Mouse (Mus musculus): ENCODE data around the gene Bcl2l10. TPM values are rescaled to one million over a fixed set of nuclear protein-coding genes. Genes with fewer than 3 reads are reported as not detected.
A peak's percentile ranks its signal among the peaks of the same experiment; 100 is the strongest.

The Bcl2l10 gene
- not detected for total RNA-seq (2021)
- long read RNA-seq, experiment 1: 0 reads
- long read RNA-seq, experiment 2: 0 reads

DNA sequence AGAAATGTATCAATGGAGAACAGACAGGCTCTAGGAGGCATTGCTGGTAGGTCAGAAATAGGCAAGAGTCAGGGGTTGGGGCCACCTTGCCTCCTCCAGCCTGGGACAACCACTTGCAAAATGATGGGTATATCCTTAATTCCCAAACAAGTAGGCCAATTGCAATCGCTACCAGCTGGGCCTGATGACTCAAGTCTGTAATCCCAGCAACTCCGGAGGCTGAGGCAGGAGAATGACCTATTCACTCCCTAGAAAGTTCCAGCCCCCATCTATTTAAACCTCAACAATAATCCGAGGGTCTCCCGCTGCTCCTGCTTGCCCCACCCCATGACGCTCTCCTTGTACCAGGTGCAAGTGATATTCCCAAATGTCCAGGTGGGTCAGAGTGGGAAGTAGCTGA is at the start of gene Bcl2l10:
Bcl2l10 (plus strand) TSS at position 301 of the 400 bp plus-strand sequence.
- intact Hi-C loops (cut with DNase I): no loop called here
- DNase-seq: no peak

DNA sequence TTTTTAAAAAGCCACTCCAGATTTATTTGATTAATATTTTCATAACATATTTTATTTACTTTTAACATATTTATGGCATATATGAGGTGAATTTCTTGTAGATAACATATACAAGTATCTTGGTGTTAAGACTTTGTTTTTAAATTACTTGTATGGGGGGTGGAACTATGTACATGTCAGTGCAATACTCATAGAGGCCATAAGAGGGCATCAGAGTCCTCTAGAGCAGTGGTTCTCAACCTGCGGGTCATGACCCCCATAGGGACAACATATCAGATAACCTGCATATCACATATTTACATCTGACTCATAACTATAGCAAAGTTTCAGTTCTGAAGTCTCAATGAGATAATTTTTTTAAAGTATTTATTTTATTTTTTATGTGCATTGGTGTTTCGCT is 48.2 kb upstream of the Bcl2l10 start:
- DNase-seq: no peak
- intact Hi-C loops (cut with DNase I): no loop called here

DNA sequence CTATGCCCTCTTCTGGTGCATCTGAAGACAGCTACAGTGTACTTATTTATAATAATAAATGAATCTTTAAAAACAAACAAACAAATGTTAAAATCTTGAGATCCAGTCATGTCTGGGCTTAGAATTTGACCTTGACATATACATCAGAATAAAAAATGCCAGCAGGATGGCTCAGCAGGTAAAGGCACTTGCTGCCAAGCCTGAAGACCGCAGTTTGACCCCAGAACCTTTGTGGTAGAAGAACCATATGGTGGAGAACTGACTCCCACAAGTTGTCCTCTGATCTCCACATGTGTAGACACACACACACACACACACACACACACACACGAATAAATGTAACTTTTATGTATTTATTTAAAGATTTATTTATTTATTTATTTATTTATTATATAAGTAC is 44.5 kb upstream of the Bcl2l10 start:
- DNase-seq: no peak
- intact Hi-C loops (cut with DNase I): no loop called here

DNA sequence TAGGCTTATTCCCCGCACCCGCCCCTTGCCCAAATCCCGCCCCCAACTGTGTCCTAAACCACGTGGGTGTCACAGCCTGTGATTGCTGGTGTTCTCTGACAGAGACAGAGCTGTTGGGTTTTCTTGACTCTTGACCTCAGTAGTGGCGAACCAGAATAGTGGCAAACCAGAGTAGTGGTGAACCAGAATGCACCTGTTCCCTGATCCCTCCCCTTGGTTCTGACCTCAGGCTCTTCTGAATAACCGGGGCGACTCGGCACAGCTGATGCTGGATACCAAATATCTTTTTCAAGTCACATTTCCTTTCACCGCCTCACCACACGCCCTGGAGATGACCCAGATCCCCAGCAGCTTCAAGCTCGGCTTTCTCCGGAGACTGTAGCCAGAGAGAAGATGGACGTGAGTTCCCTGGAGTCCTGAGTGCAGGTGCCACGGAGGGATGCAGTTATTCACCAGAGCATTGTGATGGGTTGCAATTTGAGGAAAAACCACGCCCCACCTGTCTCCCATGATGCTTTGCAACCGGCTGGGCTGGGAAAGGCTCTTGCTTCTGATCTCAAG is 43.8 kb upstream of the Bcl2l10 start:
- intact Hi-C loops (cut with DNase I): no loop called here
- no peak for DNase-seq

DNA sequence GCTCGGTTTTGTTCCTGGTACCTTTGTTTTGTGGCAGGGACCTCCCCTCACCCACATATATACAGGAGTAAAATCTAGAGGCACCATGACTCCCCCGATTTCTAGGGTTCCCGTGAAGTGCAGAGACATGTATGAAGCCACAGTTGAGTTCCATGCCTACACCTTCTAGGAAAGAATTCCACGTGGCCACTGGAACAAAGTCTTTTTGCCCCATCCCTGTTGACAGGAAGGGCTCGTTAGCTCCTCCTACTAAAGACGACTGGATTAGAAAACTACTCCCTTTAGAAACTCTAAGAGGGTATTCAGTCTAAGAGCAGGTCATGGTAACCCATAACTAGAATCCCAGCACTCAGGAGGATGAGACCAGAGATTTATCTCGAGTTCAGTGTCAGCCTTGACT is 43.3 kb upstream of the Bcl2l10 start:
- DNase-seq: no peak
- intact Hi-C loops (cut with DNase I): no loop called here

DNA sequence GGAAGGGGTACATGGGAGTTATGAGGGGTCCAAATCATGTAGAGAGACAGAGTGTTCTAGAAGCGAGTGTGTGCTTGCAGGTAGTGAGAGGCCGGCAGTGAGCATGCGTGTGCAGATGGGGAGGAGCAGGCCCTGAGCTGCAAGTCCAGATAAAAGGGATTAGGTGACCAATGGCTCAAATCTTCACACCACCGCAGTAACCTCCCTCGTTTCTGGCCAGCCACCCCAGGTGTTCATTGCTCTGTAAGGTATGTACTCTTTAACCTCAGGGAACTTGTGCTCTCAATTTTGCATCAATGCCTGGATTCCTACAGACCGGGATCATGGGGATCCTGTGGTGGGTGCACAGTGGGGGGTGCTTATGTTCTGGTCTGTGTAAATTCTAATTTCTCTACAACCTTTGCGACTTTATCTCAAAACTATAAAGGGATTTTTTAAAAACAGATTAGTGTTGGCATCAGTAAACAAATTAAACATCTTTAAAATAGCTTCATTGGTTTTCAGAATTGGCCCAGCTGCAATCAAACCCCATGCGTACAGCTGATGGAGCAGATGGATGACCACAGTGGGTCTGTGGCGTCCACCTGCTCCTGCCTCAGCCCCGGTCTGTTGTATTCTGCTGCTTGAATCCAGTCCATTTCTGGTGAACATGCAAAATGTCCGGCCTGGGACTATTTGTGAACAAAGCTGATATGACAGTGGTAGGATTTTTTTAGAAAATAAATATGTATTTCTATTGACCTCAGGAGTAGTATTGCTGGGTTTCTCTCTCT is 41.2 kb upstream of the Bcl2l10 start, which contains the start of gene Gnb5:
Gnb5 (plus strand) TSS at position 163 of the 773 bp plus-strand sequence.
- intact Hi-C loops (cut with DNase I): no loop called here
- no peak for DNase-seq

DNA sequence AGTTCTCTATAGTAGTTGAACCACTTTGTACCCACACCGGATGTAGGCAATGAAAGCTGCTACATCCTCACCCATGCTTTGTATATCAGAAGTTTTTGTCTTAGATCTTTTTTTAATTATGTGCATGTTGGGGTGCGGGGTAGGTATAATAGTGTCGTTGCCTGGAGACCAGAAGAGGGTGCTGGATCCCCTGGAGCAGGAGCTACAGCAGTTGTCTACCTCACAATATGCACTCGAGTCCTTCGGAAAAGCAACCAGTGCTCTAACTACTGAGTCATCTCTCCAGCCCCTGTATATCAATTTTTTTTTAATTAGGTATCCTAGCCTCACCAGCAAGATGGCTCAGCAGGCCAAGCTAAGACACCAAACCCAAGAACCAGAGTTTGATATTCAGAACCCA is 40.5 kb upstream of the Bcl2l10 start:
- intact Hi-C loops (cut with DNase I): no loop called here
- DNase-seq: no peak

DNA sequence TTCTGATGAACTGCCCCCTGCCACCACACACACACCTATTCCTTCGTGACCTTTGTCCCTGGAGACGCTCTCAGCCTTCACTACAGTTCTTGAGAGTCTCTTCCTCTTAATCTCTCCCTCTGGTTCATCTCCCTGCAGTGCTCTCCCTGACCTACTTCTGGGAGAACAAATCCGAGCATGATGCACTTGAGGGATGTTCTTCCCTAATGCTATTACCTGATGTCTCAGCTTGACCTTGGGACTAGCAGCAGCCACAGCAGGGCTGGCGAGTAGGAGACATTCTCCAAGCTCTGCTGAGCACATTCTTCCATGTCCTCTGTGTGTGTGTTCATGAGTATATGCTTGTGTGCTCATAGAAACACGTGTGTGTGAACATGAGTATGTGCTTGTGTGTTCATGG is 38.9 kb upstream of the Bcl2l10 start:
- intact Hi-C loops (cut with DNase I): no loop called here

DNA sequence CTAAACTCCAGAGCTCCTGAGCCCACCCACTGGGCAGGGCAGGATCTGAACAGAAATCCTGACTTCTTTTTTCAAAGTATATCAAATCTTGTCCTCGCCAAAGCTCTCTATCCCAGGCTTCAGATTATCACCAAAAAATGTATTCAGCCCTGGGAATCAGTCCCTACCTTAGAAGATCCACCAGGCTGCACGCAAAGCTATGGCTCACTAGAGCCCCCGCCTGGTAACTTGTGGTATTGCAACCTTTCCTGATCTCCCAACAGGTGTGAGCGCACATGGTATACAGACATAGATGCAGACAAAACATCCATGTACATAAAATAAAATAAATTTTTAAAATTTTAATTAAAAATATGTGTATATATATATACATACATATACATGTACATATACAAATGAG is 35.5 kb upstream of the Bcl2l10 start:
- intact Hi-C loops (cut with DNase I): no loop called here
- DNase-seq: peak; percentile 76 to 86

More for the DNA sequence above, 38.9 kb upstream of the Bcl2l10 start:
- DNase-seq: no peak

DNA sequence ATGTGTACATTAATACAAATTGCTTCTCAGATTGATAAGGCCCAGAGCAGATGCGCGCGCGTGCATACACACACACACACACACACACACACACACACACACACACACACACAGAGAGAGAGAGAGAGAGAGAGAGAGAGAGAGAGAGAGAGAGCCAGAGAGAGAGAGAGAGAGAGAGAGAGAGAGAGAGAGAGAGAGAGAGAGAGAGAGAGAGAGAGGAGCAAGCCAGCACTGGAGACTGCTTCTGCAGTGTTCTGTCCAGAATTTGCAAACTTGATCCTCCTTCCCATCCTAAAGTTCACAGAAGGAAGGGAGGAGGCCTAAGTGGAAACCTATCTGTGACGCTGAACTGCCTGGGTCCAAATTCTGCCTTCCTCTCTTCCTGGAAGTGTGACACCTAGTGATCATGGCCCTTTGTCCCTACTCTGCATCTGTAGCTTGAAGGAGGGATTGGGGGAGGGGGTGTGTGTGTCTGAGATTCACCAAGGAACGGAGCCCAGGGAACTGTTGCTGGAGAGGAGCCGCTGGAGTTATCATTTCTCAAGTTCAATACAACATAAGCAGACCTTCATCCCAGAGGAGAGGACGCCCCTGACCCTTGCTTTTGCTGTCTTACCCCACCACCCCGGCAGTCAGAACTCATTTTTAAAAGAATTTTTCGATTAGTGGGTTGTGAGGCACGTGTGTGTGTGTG is 34.3 kb upstream of the Bcl2l10 start:
- peak in 1 of 2 experiments; percentile 4 for DNase-seq
- intact Hi-C loops (cut with DNase I): no loop called here

DNA sequence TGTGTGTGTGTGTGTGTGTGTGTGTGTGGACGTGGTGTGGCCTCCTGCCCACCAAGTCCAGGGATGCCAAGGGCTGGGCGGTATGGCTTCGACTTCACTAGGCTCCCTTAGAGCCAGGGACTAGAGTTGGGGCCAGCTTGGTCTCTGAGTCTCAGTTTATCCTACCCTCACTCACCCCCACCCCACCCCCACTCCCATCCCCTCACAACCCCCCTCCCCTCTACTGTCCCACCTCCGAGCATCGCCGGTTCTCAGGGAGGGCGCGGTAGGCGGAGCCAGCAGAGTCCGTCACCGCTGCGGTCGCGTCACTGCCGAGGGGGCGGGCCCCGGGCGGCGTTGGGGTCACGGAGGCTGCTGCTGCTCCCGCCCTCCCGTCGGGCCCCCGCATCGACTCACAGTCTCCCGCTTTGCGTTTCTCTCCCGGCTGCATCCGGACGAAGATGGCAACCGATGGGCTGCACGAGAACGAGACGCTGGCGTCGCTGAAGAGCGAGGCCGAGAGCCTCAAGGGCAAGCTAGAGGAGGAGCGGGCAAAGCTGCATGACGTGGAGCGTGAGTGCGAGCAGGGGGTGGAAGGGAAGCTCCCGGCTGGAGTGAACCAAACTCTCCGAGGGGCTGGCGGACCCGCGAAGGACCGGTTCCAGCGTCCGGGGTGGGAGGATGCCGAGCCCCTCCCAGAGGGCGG is 33.6 kb upstream of the Bcl2l10 start:
- intact Hi-C loops (cut with DNase I): no loop called here
- peak; percentile 86 to 90 for DNase-seq

DNA sequence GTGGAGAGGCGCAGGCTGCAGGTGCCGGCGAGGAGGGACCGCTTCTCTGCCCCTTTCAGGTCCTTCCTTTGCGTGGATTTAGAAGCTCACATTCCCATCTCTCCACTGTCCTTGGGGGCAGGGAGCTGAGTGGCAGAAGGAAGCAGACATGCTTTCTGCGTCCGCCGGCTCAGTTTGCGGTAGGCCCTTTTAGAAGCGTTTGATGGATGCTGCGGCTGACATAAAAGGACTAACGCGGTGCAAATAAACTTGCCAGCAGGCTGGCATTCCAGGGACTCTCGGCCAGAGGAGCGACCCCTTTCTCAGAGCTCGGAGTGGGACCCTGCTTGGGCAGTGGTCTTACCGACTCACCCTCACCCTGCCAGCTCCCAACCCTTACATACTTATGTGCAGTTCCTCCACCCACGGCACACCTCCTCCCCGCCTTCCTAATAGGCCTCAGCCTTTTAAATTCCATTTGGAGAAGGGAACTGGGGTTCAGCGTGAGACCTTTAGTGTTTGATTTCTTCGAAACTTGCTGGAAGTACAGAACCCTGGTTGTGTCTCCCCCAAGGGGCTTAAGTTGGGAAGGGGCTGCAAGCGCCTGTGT is 32.9 kb upstream of the Bcl2l10 start:
- intact Hi-C loops (cut with DNase I): loop anchor here (5.0 kb wide), 1 partner anchor 128 kb away; the partner anchor contains the start of gene Leo1
- DNase-seq: no peak

DNA sequence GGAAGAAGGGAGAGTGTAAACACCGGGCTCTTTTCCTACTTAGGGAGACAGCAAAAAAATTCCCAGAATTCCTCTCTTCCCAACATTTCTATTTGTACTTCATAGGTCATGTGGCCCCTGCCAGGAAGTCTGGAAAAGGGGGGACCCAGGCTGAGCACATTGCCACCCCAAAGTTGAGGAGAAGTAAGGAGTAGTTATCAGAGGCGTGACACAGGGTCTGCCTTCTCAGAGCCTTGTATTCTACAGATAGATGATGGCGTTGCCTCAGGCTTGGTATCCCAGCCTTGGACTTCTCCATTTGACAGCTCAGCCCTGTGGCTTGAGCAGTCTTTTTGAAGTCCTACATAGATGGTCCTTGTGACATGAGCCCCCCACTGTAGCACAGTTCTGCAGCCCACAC is 32.3 kb upstream of the Bcl2l10 start:
- no peak for DNase-seq

DNA sequence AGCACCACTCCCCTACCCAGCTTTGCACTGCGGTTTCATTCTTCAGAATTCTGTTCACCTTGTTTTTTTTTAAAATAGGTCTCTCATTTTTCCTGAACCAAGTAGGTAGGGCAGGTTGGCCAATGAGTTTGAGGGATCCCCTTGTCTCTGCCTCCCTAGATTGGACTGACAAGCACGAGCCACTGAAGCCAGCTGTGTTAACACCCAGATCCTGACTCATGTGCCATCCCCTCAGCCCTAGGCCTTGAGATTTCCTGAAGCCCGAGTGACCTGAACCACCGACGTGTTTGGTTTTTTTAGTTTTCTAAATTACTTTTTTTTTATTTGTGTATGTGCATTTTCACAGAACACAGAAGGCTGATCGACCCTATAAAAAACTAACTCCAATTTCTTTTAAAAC is 30.8 kb upstream of the Bcl2l10 start:
- intact Hi-C loops (cut with DNase I): loop anchor here (5.0 kb wide), 1 partner anchor 126 kb away; the partner anchor contains the start of gene Leo1
- no peak for DNase-seq

More for the DNA sequence above, 32.3 kb upstream of the Bcl2l10 start:
- intact Hi-C loops (cut with DNase I): loop anchor here (5.0 kb wide), 1 partner anchor 127 kb away; the partner anchor contains the start of gene Leo1

DNA sequence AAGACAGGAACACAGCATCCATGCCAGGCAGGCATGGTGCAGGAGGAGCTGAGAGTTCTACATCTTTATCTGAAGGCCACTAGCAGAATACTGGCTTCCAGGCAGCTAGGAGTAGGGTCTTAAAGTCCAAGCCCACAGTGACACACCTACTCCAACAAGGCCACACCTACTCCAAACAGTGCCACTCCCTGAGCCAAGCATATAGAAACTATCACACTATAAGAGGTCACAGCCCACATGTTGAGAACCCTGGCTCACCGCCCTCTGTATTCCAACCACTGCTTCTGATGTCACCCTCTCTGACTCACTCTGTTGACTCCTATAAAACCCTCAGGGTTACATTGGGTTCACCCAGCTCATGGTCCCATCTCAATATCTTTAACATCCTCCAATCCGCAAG is 29.4 kb upstream of the Bcl2l10 start:
- intact Hi-C loops (cut with DNase I): loop anchor here (5.0 kb wide), 1 partner anchor 124 kb away; the partner anchor contains the start of gene Leo1
- no peak for DNase-seq

DNA sequence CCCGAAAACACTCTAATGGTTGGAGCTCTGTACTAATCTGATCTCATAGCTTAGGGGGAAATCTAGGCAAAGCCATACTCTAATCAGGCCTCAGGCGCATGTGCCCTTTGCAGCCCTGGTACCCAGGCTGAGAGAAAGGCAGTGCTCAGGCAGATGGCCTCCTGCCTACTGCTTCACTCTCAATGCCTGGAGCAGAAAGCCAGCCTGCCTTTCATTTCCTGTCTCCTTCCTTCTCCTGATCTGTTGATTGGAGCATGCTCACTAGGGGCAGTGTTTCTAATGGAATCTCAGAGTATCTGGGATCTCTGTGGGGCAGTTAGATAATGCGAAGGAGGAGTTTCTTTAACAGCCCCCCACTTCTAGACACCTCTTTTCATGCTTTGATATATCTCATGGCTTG is 28.2 kb upstream of the Bcl2l10 start:
- no peak for DNase-seq
- intact Hi-C loops (cut with DNase I): loop anchor here (5.0 kb wide), 1 partner anchor 123 kb away; the partner anchor contains the start of gene Leo1

DNA sequence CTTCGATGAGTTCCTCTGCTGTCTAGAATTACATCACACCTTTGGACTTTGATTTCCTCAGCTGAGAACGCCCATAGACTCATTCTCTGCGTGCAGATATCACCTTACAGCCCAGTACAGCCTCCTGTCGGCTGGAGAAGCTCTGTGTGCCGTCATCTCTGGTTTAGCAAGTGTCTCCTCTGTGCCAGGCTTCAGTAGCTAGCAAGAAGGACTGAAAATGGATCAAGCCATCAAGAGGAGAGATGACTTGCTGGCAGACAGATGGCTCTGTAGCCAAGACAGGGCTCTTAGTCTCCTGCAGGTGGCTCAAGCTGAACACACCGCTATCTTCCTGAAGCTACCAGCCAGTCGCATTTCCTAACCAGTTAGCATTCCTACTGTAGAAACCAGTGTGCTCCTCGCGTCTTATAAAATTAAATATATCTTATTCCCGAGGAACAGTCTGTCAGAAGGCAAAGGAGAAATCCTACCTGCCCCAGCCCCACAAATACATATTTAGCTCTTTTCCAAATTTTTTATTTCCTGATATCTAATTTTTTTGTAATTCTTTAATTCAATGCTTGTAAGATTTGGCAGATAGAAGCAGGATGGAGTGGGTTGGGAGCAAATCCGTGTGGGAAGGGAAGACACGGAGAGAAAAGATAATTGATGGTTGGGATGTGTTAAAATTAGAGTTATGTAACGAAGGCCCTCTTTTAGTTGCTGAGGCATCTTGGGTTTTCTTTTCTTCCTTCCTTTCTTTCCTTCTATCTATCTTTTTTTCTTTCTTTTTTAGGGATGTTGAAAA is 25.3 kb upstream of the Bcl2l10 start:
- DNase-seq: no peak
- intact Hi-C loops (cut with DNase I): no loop called here

DNA sequence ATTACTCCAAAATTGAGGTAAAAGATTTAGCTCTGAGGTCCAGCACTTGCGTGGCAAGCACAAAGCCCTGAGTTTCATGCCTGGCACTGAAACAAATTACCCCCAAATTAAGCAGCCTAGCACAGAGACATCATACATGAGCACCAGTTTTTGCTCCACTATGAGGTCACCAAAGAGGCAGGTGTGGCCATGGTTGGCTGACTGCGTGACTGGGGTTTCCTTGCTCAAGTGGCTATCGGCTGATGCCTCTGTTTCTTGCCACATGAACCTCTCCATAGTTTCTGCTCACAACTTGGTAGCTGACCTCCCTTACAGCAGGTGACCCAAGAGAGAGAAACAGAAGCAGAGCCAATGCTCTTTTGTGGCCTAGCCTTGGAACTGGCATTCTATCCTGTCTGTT is 19.5 kb upstream of the Bcl2l10 start:
- no peak for DNase-seq
- intact Hi-C loops (cut with DNase I): no loop called here

DNA sequence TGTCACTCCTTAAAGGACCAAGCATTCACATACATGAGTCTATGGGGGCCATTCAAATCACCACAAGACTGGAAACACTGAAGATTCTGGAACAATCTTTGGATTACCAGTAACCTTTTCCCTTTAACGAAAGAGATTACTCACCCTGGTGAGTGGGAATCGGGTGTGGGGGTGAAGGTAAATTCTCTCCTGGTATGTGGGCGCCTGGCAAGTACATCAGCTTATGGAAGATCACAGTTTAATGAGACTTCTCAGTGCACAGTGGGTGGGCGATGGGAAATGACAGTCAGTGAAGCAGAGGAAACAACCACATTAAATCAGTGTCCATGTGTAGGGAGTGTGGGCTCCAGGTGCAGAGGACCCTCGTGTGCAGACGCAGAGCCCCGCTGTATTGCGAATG is 16.7 kb upstream of the Bcl2l10 start:
- DNase-seq: no peak
- intact Hi-C loops (cut with DNase I): no loop called here

All from heart, postnatal 14 days (tissue).